Comparison of ENCODE assay signal across 8 mouse cellular contexts in genomic region chr17:17063628-17064494, GRCm38 (mm10). TPM values are rescaled to one million over a fixed set of nuclear protein-coding genes. Genes with fewer than 3 reads are reported as not detected.
DNase-seq lines count a peak whose midpoint lies in the region; ATAC-seq and TF ChIP-seq lines count a peak whose summit lies in the region.
"Not testable (repeated sequence)": the region's sequence is repeated elsewhere in the genome, so short reads cannot be mapped to it uniquely, and the experiment has no call there.

Gene Zfp960, plus strand, starts transcription at chr17:17064113.

- WGBS in forebrain, embryonic 10.5 days = under 1% methylated on average over 16 of the region's 21 CpGs
- under 1% methylated on average over 17 of the region's 21 CpGs for WGBS in heart, embryonic 11.5 days (ENCODE audit: insufficient replicate concordance)
- WGBS in kidney, embryonic 14.5 days = 2% methylated on average over 12 of the region's 21 CpGs
- WGBS in limb, embryonic 11.5 days = under 1% methylated on average over 16 of the region's 21 CpGs
- WGBS in midbrain, embryonic 11.5 days = 1% methylated on average over 12 of the region's 21 CpGs
- WGBS in small intestine, adult 2 months = 3% methylated on average over 21 of the region's 21 CpGs

- TF ChIP-seq CTCF in CH12.LX (conservative IDR thresholded peaks at IDR 0.05 in 1 of 2, IDR thresholded peaks at IDR 0.05 in 1 of 2; ENCODE audit: low read depth in 2 of 2, low read length in 2 of 2); small intestine, adult 2 months (IDR thresholded peaks at IDR 0.05; ENCODE audit: extremely low read depth, insufficient read length, insufficient replicate concordance, low read depth, low read length): not testable (repeated sequence)

- H3K4me3 ChIP-seq in CH12.LX (replicated peaks in 1 of 3; ENCODE audit: low read depth in 2 of 3, low read length in 2 of 3, poor library complexity in 1 of 3) = peak within 1 kb of the TSS; percentile 42 to 59 (median 52)
- peak within 1 kb of the TSS; percentile 53 for H3K4me3 ChIP-seq in forebrain, embryonic 10.5 days
- peak within 1 kb of the TSS; percentile 48 for H3K4me3 ChIP-seq in heart, embryonic 11.5 days (ENCODE audit: low read depth, low read length)
- peak within 1 kb of the TSS; percentile 48 for H3K4me3 ChIP-seq in kidney, embryonic 14.5 days (ENCODE audit: low read length)
- H3K4me3 ChIP-seq in limb, embryonic 11.5 days (ENCODE audit: low read depth, low read length) = peak within 1 kb of the TSS; percentile 38
- peak within 1 kb of the TSS; percentile 46 for H3K4me3 ChIP-seq in midbrain, embryonic 11.5 days (ENCODE audit: low read depth, low read length)
- H3K4me3 ChIP-seq in small intestine, adult 2 months (ENCODE audit: low read depth, low read length) = peak within 1 kb of the TSS; percentile 59

- not testable (repeated sequence) for H3K36me3 ChIP-seq in CH12.LX (replicated peaks in 1 of 2; ENCODE audit: control insufficient read depth in 1 of 2, insufficient read depth in 1 of 2, low read length in 1 of 2); forebrain, embryonic 10.5 days (replicated peaks); heart, embryonic 11.5 days (ENCODE audit: control insufficient read depth, insufficient read depth, low read length); kidney, embryonic 14.5 days (ENCODE audit: control insufficient read depth, insufficient read depth, low read length); limb, embryonic 11.5 days (ENCODE audit: control insufficient read depth, insufficient read depth, low read length); midbrain, embryonic 11.5 days (ENCODE audit: control insufficient read depth, insufficient read depth, low read length); small intestine, adult 2 months (ENCODE audit: control insufficient read depth, insufficient read depth, low read length)

- peak; percentile 39 for DNase-seq in CH12.LX (ENCODE audit: extremely low read depth)
- DNase-seq in c-Kit-positive CD71-positive TER-119-positive erythroid progenitor cells, embryonic 14.5 days (ENCODE audit: low spot score) = peak; percentile 31
- DNase-seq in forebrain, embryonic 10.5 days (ENCODE audit: extremely low spot score, low spot score) = peak; percentile 69
- peak; percentile 76 for DNase-seq in limb, embryonic 11.5 days (ENCODE audit: low spot score)
- DNase-seq in midbrain, embryonic 11.5 days (ENCODE audit: low spot score, missing footprints) = peak; percentile 95

- not testable (repeated sequence) for H3K79me2 ChIP-seq in CH12.LX (replicated peaks; ENCODE audit: control insufficient read depth, extremely low read depth, insufficient read depth, poor library complexity, severe bottlenecking)

- peak; percentile 99 for ATAC-seq in heart, embryonic 11.5 days (replicated peaks; ENCODE audit: insufficient number of reproducible peaks, low FRiP score, low TSS enrichment)
- ATAC-seq in kidney, embryonic 14.5 days (ENCODE audit: low FRiP score, low TSS enrichment) = peak; percentile 100
- peak; percentile 99 for ATAC-seq in limb, embryonic 11.5 days (ENCODE audit: insufficient number of reproducible peaks, low FRiP score, low TSS enrichment, low read depth)
- ATAC-seq in midbrain, embryonic 11.5 days (ENCODE audit: low FRiP score) = peak; percentile 100

- not testable (repeated sequence) for TF ChIP-seq RAD21 in CH12.LX (IDR thresholded peaks at IDR 0.05; ENCODE audit: low read depth, low read length)

- H3K9ac ChIP-seq in CH12.LX (ENCODE audit: insufficient read depth, low read depth) = not testable (repeated sequence)
- H3K9ac ChIP-seq in heart, embryonic 11.5 days (ENCODE audit: low read depth, low read length) = peak within 1 kb of the TSS; percentile 65; the same call in 1 of the 2 replicates
- H3K9ac ChIP-seq in kidney, embryonic 14.5 days (ENCODE audit: low read depth, low read length) = peak within 1 kb of the TSS; percentile 51
- H3K9ac ChIP-seq in limb, embryonic 11.5 days (ENCODE audit: low read length) = peak within 1 kb of the TSS; percentile 37; the same call in 1 of the 2 replicates
- H3K9ac ChIP-seq in midbrain, embryonic 11.5 days (ENCODE audit: low read length) = peak within 1 kb of the TSS; percentile 56

- dilution Hi-C loops in CH12.LX (cut with MboI; ENCODE audit: extremely low pct_ligation_motif_present, extremely low pct_unique_long_range_greater_than_20kb, low sequenced_read_pairs) = not testable (repeated sequence)

- in situ Hi-C loops in CH12.LX (cut with MboI; ENCODE audit: low pct_ligation_motif_present, low pct_unique_long_range_greater_than_20kb, low sequenced_read_pairs) = not testable (repeated sequence)

- not testable (repeated sequence) for H3K4me1 ChIP-seq in CH12.LX (ENCODE audit: control insufficient read depth in 1 of 2, insufficient read depth in 2 of 2); forebrain, embryonic 10.5 days; heart, embryonic 11.5 days (ENCODE audit: control insufficient read depth, insufficient read depth, low read length); kidney, embryonic 14.5 days (ENCODE audit: control insufficient read depth, insufficient read depth, low read length); limb, embryonic 11.5 days (ENCODE audit: control insufficient read depth, insufficient read depth, low read length); midbrain, embryonic 11.5 days (ENCODE audit: control insufficient read depth, insufficient read depth, low read length); small intestine, adult 2 months (ENCODE audit: control insufficient read depth, insufficient read depth, insufficient read length, low read length)

- not testable (repeated sequence) for H3K27me3 ChIP-seq in CH12.LX (replicated peaks); forebrain, embryonic 10.5 days (ENCODE audit: poor library complexity, severe bottlenecking); heart, embryonic 11.5 days (ENCODE audit: control insufficient read depth, insufficient read depth, low read length); kidney, embryonic 14.5 days (ENCODE audit: control insufficient read depth, insufficient read depth, low read length); limb, embryonic 11.5 days (ENCODE audit: control insufficient read depth, insufficient read depth, low read length); midbrain, embryonic 11.5 days (ENCODE audit: control insufficient read depth, insufficient read depth, low read length); small intestine, adult 2 months (ENCODE audit: control insufficient read depth, insufficient read depth, low read length)

- H3K4me2 ChIP-seq in CH12.LX (ENCODE audit: insufficient read depth, low read depth, poor library complexity, severe bottlenecking) = not testable (repeated sequence)
- peak within 1 kb of the TSS; percentile 58 for H3K4me2 ChIP-seq in heart, embryonic 11.5 days
- peak within 1 kb of the TSS; percentile 48 for H3K4me2 ChIP-seq in kidney, embryonic 14.5 days (replicated peaks; ENCODE audit: low read depth, low read length)
- H3K4me2 ChIP-seq in limb, embryonic 11.5 days (ENCODE audit: low read depth, severe bottlenecking) = peak within 1 kb of the TSS; percentile 41
- peak within 1 kb of the TSS; percentile 46 for H3K4me2 ChIP-seq in midbrain, embryonic 11.5 days

- TF ChIP-seq EP300 in CH12.LX (IDR thresholded peaks at IDR 0.05; ENCODE audit: low read length) = not testable (repeated sequence)

- H3K27ac ChIP-seq in CH12.LX (ENCODE audit: insufficient read depth, low read depth); heart, embryonic 11.5 days (ENCODE audit: low read depth, low read length); kidney, embryonic 14.5 days (ENCODE audit: low read depth, low read length); limb, embryonic 11.5 days (replicated peaks; ENCODE audit: low read depth, low read length); midbrain, embryonic 11.5 days (ENCODE audit: low read depth, low read length): not testable (repeated sequence)
- peak within 1 kb of the TSS; percentile 73 for H3K27ac ChIP-seq in forebrain, embryonic 10.5 days
- peak within 1 kb of the TSS; percentile 26; the same call in 1 of the 2 replicates for H3K27ac ChIP-seq in small intestine, adult 2 months (ENCODE audit: insufficient read depth, low read depth, low read length)

- TF ChIP-seq POLR2A in CH12.LX (IDR thresholded peaks at IDR 0.05; ENCODE audit: low read depth, low read length); small intestine, adult 2 months (IDR thresholded peaks at IDR 0.05; ENCODE audit: low read depth, low read length): not testable (repeated sequence)

- H3K9me3 ChIP-seq in CH12.LX (replicated peaks; ENCODE audit: low read length); forebrain, embryonic 10.5 days; heart, embryonic 11.5 days (replicated peaks; ENCODE audit: control insufficient read depth, low read length); kidney, embryonic 14.5 days (ENCODE audit: control insufficient read depth, low read length); limb, embryonic 11.5 days (ENCODE audit: control insufficient read depth, low read length); midbrain, embryonic 11.5 days (ENCODE audit: control insufficient read depth, low read length): not testable (repeated sequence)

TF ChIP-seq in CH12.LX, 34 proteins besides CTCF, POLR2A, EP300 and RAD21:
- peak; percentile 33; the same call in 1 of the 2 replicates for TF ChIP-seq ELF1 (IDR thresholded peaks at IDR 0.05; ENCODE audit: low read depth, low read length)
TF ChIP-seq in CH12.LX: peak in this region for 1; not testable (repeated sequence) for 33.

RNA-seq across cellular contexts. Expression of gene Zfp960, which starts in this region (rescaled TPM):
- 1.5 and 1.9 TPM in 2 replicates for total RNA-seq in CH12.LX (2012; rRNA removed)
- 3.2 and 3.7 TPM in 2 replicates for total RNA-seq in CH12.LX (2014; rRNA removed)
- 1.2 and 2.2 TPM in 2 replicates for polyA plus RNA-seq in CH12.LX (2012; ENCODE audit: insufficient read length, low read depth)
- 4.9 and 5.8 TPM in 2 replicates for polyA plus RNA-seq in forebrain, embryonic 10.5 days (2016; fragmentation: Nextera tagmentation; extraction: Ambion mirVana)
- polyA plus RNA-seq in heart, embryonic 11.5 days (2014; fragmentation: Nextera tagmentation; extraction: Ambion mirVana) = 3.8 and 4.3 TPM in 2 replicates
- polyA plus RNA-seq in kidney, embryonic 14.5 days (2014; fragmentation: Nextera tagmentation; extraction: Ambion mirVana) = 7.5 and 7.8 TPM in 2 replicates
- 6.5 and 8.6 TPM in 2 replicates for polyA plus RNA-seq in limb, embryonic 11.5 days (2014; fragmentation: Nextera tagmentation; extraction: Ambion mirVana)
- polyA plus RNA-seq in midbrain, embryonic 11.5 days (2014; fragmentation: Nextera tagmentation; extraction: Ambion mirVana) = 4.4 and 6.4 TPM in 2 replicates
- polyA plus RNA-seq in small intestine, adult 2 months (2012; rRNA removed) = not detected in 2 replicates

Comparison
In these comparisons a context has a peak if more than half of its experiments do, and no peak if none do; other contexts are left out.
1. DNase-seq: peak in every context shown above with its lines; median percentile 95 in midbrain, embryonic 11.5 days; 76 in limb, embryonic 11.5 days; 69 in forebrain, embryonic 10.5 days; 39 in CH12.LX; 31 in c-Kit-positive CD71-positive TER-119-positive erythroid progenitor cells, embryonic 14.5 days.